Mouse (Mus musculus) bone marrow macrophage, adult 2 months (primary cell): Measurements from ENCODE around the gene Cd3e.

Experiments
- CTCF ChIP-seq: IDR thresholded peaks from 2 replicates; pipeline ENCODE4 v1.5.1; 2012; ENCODE audit warnings: low read depth, mild to moderate bottlenecking, low read length, moderate library complexity
- POLR2A ChIP-seq: IDR thresholded peaks from 2 replicates; pipeline ENCODE4 v1.6.1; 2012; ENCODE audit warnings: mild to moderate bottlenecking, low read depth, low read length, borderline replicate concordance

DNA sequence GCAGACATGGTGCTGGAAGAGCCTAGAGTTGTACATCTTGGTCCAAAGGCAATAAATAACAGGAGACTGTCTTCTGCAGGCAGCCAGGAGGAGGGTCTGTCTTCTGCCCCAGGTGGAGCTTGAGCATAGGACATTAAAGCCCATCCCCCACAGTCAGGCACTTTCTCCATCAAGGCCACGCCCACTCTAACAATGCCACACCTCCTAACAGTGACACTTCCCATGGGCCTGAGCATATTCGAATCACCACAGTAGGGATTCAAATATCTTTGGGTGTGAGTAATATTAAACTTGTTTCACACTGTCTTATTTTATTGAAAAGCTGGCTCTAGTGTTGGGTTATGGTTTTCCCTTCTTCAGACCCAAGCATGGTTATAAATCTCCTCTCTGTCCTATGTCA is 17.6 kb downstream of the Cd3e start:
- no peak for TF ChIP-seq POLR2A
- TF ChIP-seq CTCF, result no peak
